Mouse (Mus musculus): ENCODE data around the gene Zdhhc12. TPM values are rescaled to one million over a fixed set of nuclear protein-coding genes. Genes with fewer than 3 reads are reported as not detected.

The Zdhhc12 gene
- polyA plus RNA-seq, 1 experiment from 2014 or later: 22.9 TPM

Other genes with a start within 250 kb of the Zdhhc12 start
- gene Cercam, start 224.5 kb downstream of the Zdhhc12 start, polyA plus RNA-seq (2016; fragmentation: Nextera tagmentation; extraction: Ambion mirVana): 9.4 and 10.1 TPM in 2 replicates
- gene Odf2, start 204.4 kb downstream of the Zdhhc12 start, polyA plus RNA-seq (2016; fragmentation: Nextera tagmentation; extraction: Ambion mirVana): 118 and 133 TPM in 2 replicates
- 77.6 and 79.7 TPM in 2 replicates for gene Gle1, start 158.2 kb downstream of the Zdhhc12 start, polyA plus RNA-seq (2016; fragmentation: Nextera tagmentation; extraction: Ambion mirVana)
- gene Sptan1, start 128.1 kb downstream of the Zdhhc12 start, polyA plus RNA-seq (2016; fragmentation: Nextera tagmentation; extraction: Ambion mirVana): 160 and 173 TPM in 2 replicates
- gene Wdr34, start 44.8 kb downstream of the Zdhhc12 start, polyA plus RNA-seq (2016; fragmentation: Nextera tagmentation; extraction: Ambion mirVana): 42.3 and 42.5 TPM in 2 replicates
- gene Set, start 36.3 kb downstream of the Zdhhc12 start, polyA plus RNA-seq (2016; fragmentation: Nextera tagmentation; extraction: Ambion mirVana): 774 and 776 TPM in 2 replicates
- 10.3 TPM in 2 replicates for gene Pkn3, start 16.0 kb downstream of the Zdhhc12 start, polyA plus RNA-seq (2016; fragmentation: Nextera tagmentation; extraction: Ambion mirVana)
- 9.2 and 9.5 TPM in 2 replicates for gene Zer1, start 30.9 kb upstream of the Zdhhc12 start, polyA plus RNA-seq (2016; fragmentation: Nextera tagmentation; extraction: Ambion mirVana)
- gene Tbc1d13, start 40.1 kb upstream of the Zdhhc12 start, polyA plus RNA-seq (2016; fragmentation: Nextera tagmentation; extraction: Ambion mirVana): 8.3 and 14.0 TPM in 2 replicates
- gene Endog, start 77.8 kb upstream of the Zdhhc12 start, polyA plus RNA-seq (2016; fragmentation: Nextera tagmentation; extraction: Ambion mirVana): 9.7 and 13.4 TPM in 2 replicates
- 67.0 and 69.2 TPM in 2 replicates for gene Spout1, start 84.8 kb upstream of the Zdhhc12 start, polyA plus RNA-seq (2016; fragmentation: Nextera tagmentation; extraction: Ambion mirVana)
- 9.0 and 9.4 TPM in 2 replicates for gene Kyat1, start 112.2 kb upstream of the Zdhhc12 start, polyA plus RNA-seq (2016; fragmentation: Nextera tagmentation; extraction: Ambion mirVana)
- 22.8 and 35.9 TPM in 2 replicates for gene Lrrc8a, start 144.1 kb upstream of the Zdhhc12 start, polyA plus RNA-seq (2016; fragmentation: Nextera tagmentation; extraction: Ambion mirVana)
- 0.29 and 0.64 TPM in 2 replicates for gene Gm28035, start 146.9 kb upstream of the Zdhhc12 start, polyA plus RNA-seq (2016; fragmentation: Nextera tagmentation; extraction: Ambion mirVana)
- gene Phyhd1, start 172.6 kb upstream of the Zdhhc12 start, polyA plus RNA-seq (2016; fragmentation: Nextera tagmentation; extraction: Ambion mirVana): 5.0 and 5.4 TPM in 2 replicates
- not detected in 2 replicates for gene Gm28038, start 187.4 kb upstream of the Zdhhc12 start, polyA plus RNA-seq (2016; fragmentation: Nextera tagmentation; extraction: Ambion mirVana)
- 25.4 and 25.6 TPM in 2 replicates for gene Dolk, start 192.7 kb upstream of the Zdhhc12 start, polyA plus RNA-seq (2016; fragmentation: Nextera tagmentation; extraction: Ambion mirVana)
- gene Nup188, start 192.7 kb upstream of the Zdhhc12 start, polyA plus RNA-seq (2016; fragmentation: Nextera tagmentation; extraction: Ambion mirVana): 42.3 and 47.0 TPM in 2 replicates